Mouse (Mus musculus): ENCODE data around the gene Vmn2r76.

DNA sequence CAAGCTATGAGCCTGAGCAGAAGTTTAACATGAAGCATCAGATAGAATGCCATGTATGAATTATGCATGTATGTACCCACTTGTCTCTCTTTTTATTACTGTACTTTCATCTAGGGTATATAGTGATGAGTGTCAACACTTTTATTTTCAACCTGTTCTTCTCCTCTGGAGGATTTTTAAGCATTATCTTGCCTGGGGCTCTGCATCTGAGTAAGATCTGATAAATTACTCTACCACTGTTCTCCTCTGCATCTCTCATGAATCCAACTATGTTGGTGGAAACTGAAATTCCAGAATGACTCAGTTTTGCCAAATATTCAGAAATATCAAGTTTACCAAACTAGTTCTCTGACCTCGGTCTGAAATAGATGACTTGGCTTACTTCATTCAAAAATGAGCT is at the start of gene Vmn2r76:
- TF ChIP-seq CTCF (IDR thresholded peaks at IDR 0.05; ENCODE audit: low read depth, low read length) (no peak), GATA1 (IDR thresholded peaks at IDR 0.05; ENCODE audit: borderline replicate concordance, low read length) (no peak), TAL1 (conservative IDR thresholded peaks at IDR 0.05; ENCODE audit: low read depth, low read length) (no peak)

Measured in G1E (cell line).